Mouse (Mus musculus): ENCODE results near the gene Gas2l1. TPM values are rescaled to one million over a fixed set of nuclear protein-coding genes. Genes with fewer than 3 reads are reported as not detected.

Gene Gas2l1
- polyA plus RNA-seq (2015; fragmentation: Nextera tagmentation; extraction: Ambion mirVana) = 25.9 and 26.0 TPM in 2 replicates

DNA sequence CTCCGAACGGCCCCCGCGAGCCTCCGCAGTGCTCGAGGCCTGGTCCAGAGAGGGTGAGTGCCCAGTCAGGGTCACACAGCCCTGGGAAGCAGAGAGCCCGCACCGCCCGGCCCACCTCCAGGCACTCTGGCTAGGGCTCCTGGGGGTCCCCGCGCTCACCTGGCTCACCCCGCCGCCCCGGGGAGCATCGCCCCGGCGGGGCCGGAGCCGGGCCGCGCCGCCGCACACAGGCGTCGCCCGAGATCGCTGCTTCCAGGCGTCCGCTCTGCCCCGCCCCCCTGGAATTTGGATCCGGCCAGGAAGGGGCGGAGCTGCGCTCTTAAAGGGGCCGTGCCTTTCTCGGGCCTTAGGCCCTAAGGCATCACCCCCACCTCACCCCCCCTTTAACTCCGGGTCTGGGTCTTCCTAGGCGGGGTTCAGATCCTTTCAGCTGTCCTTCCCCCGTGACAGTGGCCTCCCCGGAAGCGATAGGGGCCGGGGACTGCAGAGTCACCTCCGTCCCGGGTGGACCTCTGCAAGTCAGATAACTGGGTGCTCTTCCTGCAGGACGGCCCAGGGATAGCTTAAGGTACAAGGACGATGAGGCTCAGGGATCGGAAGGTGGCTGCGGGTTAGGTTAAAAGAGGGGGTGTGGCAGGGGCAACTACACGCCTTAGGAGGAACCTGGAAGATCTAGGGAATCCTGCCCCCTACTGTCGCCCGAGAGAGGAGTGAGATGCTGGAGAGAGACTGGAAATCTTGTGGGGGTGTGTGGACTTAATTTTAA lies at the start of gene Gas2l1:
Gas2l1 (minus strand) TSS at position 272 of the 766 bp plus-strand sequence.
- peaks cover 47% of the 10 kb centered on the region for H3K4me1 ChIP-seq
- ATAC-seq (ENCODE audit: low FRiP score) = peak; percentile 89
- H3K27ac ChIP-seq (replicated peaks) = peak within 1 kb of the TSS; percentile 68
- no peaks in the 10 kb centered on the region for H3K9me3 ChIP-seq (replicated peaks)
- H3K27me3 ChIP-seq (replicated peaks) = peaks cover 37% of the 10 kb centered on the region
- peak within 1 kb of the TSS; percentile 95 for H3K4me2 ChIP-seq
- peak within 1 kb of the TSS; percentile 76 for H3K9ac ChIP-seq (replicated peaks)
- peak within 1 kb of the TSS; percentile 89 for H3K4me3 ChIP-seq (replicated peaks)
- WGBS = 1% methylated on average over 50 of the region's 50 CpGs
- H3K36me3 ChIP-seq = peaks cover 25% of the 10 kb centered on the region

DNA sequence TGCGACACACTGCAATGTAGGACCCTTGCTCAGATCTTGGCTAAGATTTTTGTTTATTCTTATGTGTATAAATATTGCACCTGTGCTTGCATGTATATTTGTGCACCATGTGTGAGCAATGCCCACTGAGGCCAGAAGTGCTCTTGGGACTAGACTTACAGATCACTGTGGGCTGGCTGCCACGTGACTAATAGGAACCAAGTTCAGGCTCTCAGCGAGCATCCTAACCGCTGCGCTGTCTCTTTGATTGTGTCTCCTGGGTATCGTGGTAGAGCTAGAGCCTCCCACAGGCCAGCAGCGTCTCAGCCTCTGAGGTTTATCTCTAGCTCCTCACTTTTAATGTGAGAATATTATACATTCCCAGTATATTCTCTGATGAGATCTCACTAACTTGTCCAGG lies 48.5 kb upstream of the Gas2l1 start:
- Histone ChIP-seq H3K27ac (replicated peaks) (no peak overlapping the region), H3K36me3 (no peaks in the 10 kb centered on the region), H3K27me3 (replicated peaks) (no peaks in the 10 kb centered on the region), H3K9ac (replicated peaks) (no peak overlapping the region), H3K4me3 (replicated peaks) (no peak overlapping the region), H3K4me2 (no peak overlapping the region), H3K4me1 (no peaks in the 10 kb centered on the region), H3K9me3 (replicated peaks) (no peaks in the 10 kb centered on the region)
- ATAC-seq (ENCODE audit: low FRiP score) = no peak
- WGBS = 85% methylated on average over 7 of the region's 7 CpGs

GRCm38 (mm10) chr11:5109441-5109840 lies 44.3 kb upstream of the Gas2l1 start:
- Histone ChIP-seq H3K9ac (replicated peaks) (no peak overlapping the region), H3K9me3 (replicated peaks) (no peaks in the 10 kb centered on the region), H3K27me3 (replicated peaks) (no peaks in the 10 kb centered on the region), H3K36me3 (peaks cover 9% of the 10 kb centered on the region; the same call in 1 of the 2 replicates), H3K27ac (replicated peaks) (no peak overlapping the region), H3K4me3 (replicated peaks) (no peak overlapping the region), H3K4me2 (no peak overlapping the region), H3K4me1 (no peaks in the 10 kb centered on the region)
- WGBS = 78% methylated on average over 8 of the region's 8 CpGs
- no peak for ATAC-seq (ENCODE audit: low FRiP score)

DNA sequence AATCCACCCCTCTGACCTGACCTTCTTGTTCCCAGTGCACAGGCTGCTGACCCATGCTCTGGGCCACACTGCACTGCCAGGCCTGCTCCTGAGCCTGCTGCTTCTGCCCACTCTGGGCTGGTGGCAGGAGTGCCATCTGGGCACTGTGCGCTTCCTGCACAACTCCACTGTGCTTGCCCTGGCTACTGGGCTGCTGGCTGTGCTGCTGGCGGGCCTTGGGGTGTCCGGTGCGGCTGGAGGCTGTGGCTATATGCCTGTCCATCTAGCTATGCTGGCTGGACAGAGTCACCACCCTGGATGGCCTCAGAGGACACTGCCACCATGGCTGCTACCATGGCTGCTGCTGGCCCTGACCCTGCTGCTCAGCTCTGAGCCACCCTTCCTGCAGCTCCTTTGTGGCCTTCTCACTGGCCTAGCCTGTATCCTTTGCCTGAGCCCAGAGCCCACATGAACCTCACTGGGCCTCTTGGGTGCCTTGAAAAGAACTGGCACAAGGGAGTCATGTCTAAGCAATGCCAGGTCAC lies 38.9 kb upstream of the Gas2l1 start:
- Histone ChIP-seq H3K27me3 (replicated peaks) (no peaks in the 10 kb centered on the region), H3K4me3 (replicated peaks) (no peak overlapping the region), H3K9me3 (replicated peaks) (no peaks in the 10 kb centered on the region), H3K4me1 (peaks cover 20% of the 10 kb centered on the region), H3K36me3 (peaks cover 15% of the 10 kb centered on the region; the same call in 1 of the 2 replicates), H3K9ac (replicated peaks) (no peak overlapping the region), H3K4me2 (no peak overlapping the region), H3K27ac (replicated peaks) (no peak overlapping the region)
- 96% methylated on average over 4 of the region's 4 CpGs for WGBS
- no peak for ATAC-seq (ENCODE audit: low FRiP score)

- H3K4me2 ChIP-seq = no peak overlapping the region
- no peaks in the 10 kb centered on the region for H3K27me3 ChIP-seq (replicated peaks)
- H3K9me3 ChIP-seq (replicated peaks) = no peaks in the 10 kb centered on the region
- H3K4me3 ChIP-seq (replicated peaks) = no peak overlapping the region
- WGBS = 86% methylated on average over 7 of the region's 7 CpGs
- H3K36me3 ChIP-seq = peaks cover 15% of the 10 kb centered on the region; the same call in 1 of the 2 replicates
- ATAC-seq (ENCODE audit: low FRiP score) = no peak
- H3K9ac ChIP-seq (replicated peaks) = no peak overlapping the region
- H3K4me1 ChIP-seq = peaks cover 25% of the 10 kb centered on the region
- no peak overlapping the region for H3K27ac ChIP-seq (replicated peaks)
Measured at GRCm38 (mm10) chr11:5102384-5102783, 37.3 kb upstream of the Gas2l1 start.

DNA sequence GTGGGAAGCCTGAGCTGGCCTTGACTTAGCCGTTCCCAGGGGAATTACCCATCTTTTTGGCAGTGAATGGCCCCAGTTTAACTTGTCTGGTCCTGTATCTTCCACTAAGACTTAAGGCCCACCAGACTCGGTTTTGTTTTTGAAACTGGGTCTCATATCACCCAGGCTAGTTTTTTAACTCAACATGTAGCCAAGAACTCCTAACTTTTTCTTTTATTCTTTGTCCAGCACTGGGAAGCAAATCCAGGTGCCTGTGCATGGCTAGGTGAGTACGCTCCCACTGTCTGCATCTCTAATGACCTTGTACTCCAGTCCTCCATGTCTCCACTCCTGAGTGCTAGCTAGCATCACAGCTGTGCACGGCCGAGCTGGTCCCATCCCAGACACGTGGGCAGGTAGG lies 36.5 kb upstream of the Gas2l1 start:
- ATAC-seq (ENCODE audit: low FRiP score) = no peak
- Histone ChIP-seq H3K27me3 (replicated peaks) (no peaks in the 10 kb centered on the region), H3K27ac (replicated peaks) (no peak overlapping the region; the same call in 1 of the 2 replicates), H3K36me3 (peaks cover 15% of the 10 kb centered on the region; the same call in 1 of the 2 replicates), H3K9ac (replicated peaks) (no peak overlapping the region), H3K4me1 (peaks cover 33% of the 10 kb centered on the region), H3K4me2 (peak overlapping the region; percentile 72), H3K4me3 (replicated peaks) (no peak overlapping the region), H3K9me3 (replicated peaks) (no peaks in the 10 kb centered on the region)
- 76% methylated on average over 6 of the region's 6 CpGs for WGBS

DNA sequence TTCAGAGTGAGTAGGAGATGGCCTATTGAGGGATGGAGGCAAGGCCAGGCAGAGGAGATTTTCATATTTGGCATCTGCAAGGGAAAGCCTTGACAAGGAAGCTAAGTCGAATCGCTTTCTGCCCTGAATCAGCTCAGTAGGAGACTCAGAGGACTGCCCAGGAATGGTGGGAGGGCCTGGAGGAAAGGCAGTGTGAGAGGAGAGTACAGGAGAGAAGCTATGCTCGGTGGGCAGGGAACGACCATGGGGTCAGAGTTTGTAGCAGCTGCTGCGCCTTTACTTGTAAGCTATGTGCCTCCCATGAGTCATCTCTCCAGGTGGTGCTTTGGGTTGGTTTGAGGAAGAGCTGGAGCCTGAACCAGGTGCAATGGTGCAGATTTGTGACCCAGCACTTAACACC lies 35.7 kb upstream of the Gas2l1 start:
- H3K27me3 ChIP-seq (replicated peaks) = no peaks in the 10 kb centered on the region
- peaks cover 41% of the 10 kb centered on the region for H3K4me1 ChIP-seq
- H3K9me3 ChIP-seq (replicated peaks) = no peaks in the 10 kb centered on the region
- H3K36me3 ChIP-seq = peaks cover 15% of the 10 kb centered on the region; the same call in 1 of the 2 replicates
- H3K4me2 ChIP-seq = peak overlapping the region; percentile 72
- ATAC-seq (ENCODE audit: low FRiP score) = no peak
- peak overlapping the region; percentile 100 for H3K27ac ChIP-seq (replicated peaks)
- H3K4me3 ChIP-seq (replicated peaks) = peak overlapping the region; percentile 97
- H3K9ac ChIP-seq (replicated peaks) = peak overlapping the region; percentile 93
- 38% methylated on average over 5 of the region's 5 CpGs for WGBS

- Histone ChIP-seq H3K4me2 (peak overlapping the region; percentile 72), H3K4me3 (replicated peaks) (peak overlapping the region; percentile 97), H3K27me3 (replicated peaks) (no peaks in the 10 kb centered on the region), H3K9ac (replicated peaks) (peak overlapping the region; percentile 93), H3K4me1 (peaks cover 42% of the 10 kb centered on the region), H3K9me3 (replicated peaks) (no peaks in the 10 kb centered on the region), H3K36me3 (peaks cover 10% of the 10 kb centered on the region; the same call in 1 of the 2 replicates), H3K27ac (replicated peaks) (peak overlapping the region; percentile 100)
- ATAC-seq (ENCODE audit: low FRiP score) = no peak
- under 1% methylated on average over 7 of the region's 7 CpGs for WGBS
Measured at GRCm38 (mm10) chr11:5100283-5100682, 35.2 kb upstream of the Gas2l1 start.

GRCm38 (mm10) chr11:5099576-5100183 lies 34.6 kb upstream of the Gas2l1 start:
- Histone ChIP-seq H3K36me3 (peaks cover 7% of the 10 kb centered on the region; the same call in 1 of the 2 replicates), H3K9me3 (replicated peaks) (no peaks in the 10 kb centered on the region), H3K27ac (replicated peaks) (peak overlapping the region; percentile 100), H3K4me3 (replicated peaks) (peak overlapping the region; percentile 97), H3K4me1 (peaks cover 42% of the 10 kb centered on the region), H3K9ac (replicated peaks) (peak overlapping the region; percentile 93), H3K4me2 (peak overlapping the region; percentile 72), H3K27me3 (replicated peaks) (no peaks in the 10 kb centered on the region)
- peak; percentile 79 for ATAC-seq (ENCODE audit: low FRiP score)
- 0% methylated on average over 30 of the region's 31 CpGs for WGBS

DNA sequence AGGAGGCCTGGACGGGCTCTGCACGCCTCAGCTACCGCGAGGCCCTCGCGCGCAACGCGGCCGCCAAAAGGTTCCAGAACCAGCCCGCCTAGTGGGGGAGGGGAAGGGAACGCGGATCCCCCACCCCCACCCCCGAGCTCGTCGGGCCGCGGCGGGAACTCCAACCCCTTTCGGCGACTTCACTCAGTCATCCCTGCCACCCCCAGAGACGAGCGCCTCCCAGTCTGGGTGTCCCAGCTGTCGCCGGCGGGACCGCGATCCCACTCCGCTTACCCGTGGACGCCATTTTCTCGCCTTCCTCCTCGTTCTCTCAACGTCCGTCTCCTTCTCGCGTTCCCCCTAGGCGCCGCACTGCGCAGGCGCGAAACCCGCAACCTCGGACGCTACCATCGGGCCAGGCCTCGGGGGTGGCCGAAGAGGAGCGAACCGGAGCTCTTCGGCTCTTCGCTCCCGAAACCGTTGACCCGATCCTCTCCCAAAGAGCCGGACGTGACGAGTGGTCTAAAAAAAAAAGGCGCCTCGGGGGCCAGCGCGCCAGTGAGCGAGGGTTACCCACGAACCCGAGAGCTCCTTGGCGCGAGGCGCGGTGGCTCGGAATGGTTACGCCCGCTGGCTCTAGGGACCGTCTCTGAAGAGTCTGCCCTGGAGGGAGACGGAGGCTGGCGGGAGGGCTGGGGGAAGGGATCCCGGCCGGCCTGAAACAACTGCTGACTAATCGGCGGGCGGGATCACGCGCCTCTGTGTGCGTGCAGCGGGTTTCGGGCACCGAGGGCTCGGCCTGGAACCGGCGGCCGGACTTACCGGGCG lies 33.8 kb upstream of the Gas2l1 start, which contains the start of the genes Rhbdd3 and Ewsr1:
Rhbdd3 (plus strand) TSS at position 191 of the 807 bp plus-strand sequence.
Ewsr1 (minus strand) TSS at position 531 of the 807 bp plus-strand sequence.
- H3K4me1 ChIP-seq = peaks cover 45% of the 10 kb centered on the region
- peak within 1 kb of the TSS; percentile 93 for H3K9ac ChIP-seq (replicated peaks)
- H3K36me3 ChIP-seq = 0 out of 2 replicates have a peak, but pooled peaks cover under 1% of the 10 kb centered on the region
- no peaks in the 10 kb centered on the region for H3K27me3 ChIP-seq (replicated peaks)
- WGBS = under 1% methylated on average over 92 of the region's 92 CpGs
- H3K27ac ChIP-seq (replicated peaks) = peak within 1 kb of the TSS; percentile 100
- H3K9me3 ChIP-seq (replicated peaks) = no peaks in the 10 kb centered on the region
- peak within 1 kb of the TSS; percentile 97 for H3K4me3 ChIP-seq (replicated peaks)
- ATAC-seq (ENCODE audit: low FRiP score) = peak; percentile 91
- peak within 1 kb of the TSS; percentile 72 for H3K4me2 ChIP-seq

Measured in neural tube, embryonic 15.5 days (tissue).